Mouse (Mus musculus): Measurements from ENCODE around the gene Tfap2b.

DNA sequence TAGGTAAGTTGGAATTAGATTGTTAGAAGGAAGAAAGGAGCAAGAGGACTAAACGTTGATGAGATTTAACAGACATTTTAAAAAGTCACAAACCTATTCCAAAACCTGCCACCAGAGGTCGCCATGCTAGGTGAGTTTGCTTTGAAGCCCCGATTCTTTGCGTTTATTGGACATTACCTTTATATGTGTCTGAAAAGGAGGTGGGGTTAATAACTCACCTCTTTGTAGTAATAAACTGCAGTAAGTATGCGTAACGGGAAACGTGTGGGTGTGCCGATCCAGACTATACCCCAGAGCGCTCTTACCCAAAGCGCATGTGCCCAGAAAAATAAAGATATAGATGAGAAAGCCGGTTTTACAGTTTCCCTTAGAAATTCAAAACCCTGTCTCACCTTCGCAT lies 3.1 kb upstream of the Tfap2b start:
- TF ChIP-seq POLR2A (IDR thresholded peaks at IDR 0.05; ENCODE audit: low read depth, low read length): no peak
- no peak for TF ChIP-seq CTCF (IDR thresholded peaks at IDR 0.05; ENCODE audit: extremely low read depth, insufficient read length, insufficient replicate concordance, low read depth, low read length)

Data from small intestine, adult 2 months (tissue).